Mouse (Mus musculus) thymus, postnatal 4 days (tissue): ENCODE results near the gene Me3.

Experiments used
- DNase-seq: peaks from one replicate; pipeline ENCODE4 v3.0.0; 2021

Me3 gene

GRCm38 (mm10) chr7:89748415-89748814 is 116.2 kb downstream of the Me3 start:
- DNase-seq = no peak

GRCm38 (mm10) chr7:89749183-89749582 is 117.0 kb downstream of the Me3 start:
- DNase-seq = no peak

- DNase-seq = no peak
Observed at GRCm38 (mm10) chr7:89766678-89767508, 134.7 kb downstream of the Me3 start.

- DNase-seq = no peak
Observed at GRCm38 (mm10) chr7:89769106-89769896, 137.1 kb downstream of the Me3 start.

- no peak for DNase-seq
Observed at GRCm38 (mm10) chr7:89770021-89770420, 137.8 kb downstream of the Me3 start.

- no peak for DNase-seq
Observed at GRCm38 (mm10) chr7:89772906-89773305, 140.7 kb downstream of the Me3 start.

GRCm38 (mm10) chr7:89773352-89773921 is 141.2 kb downstream of the Me3 start:
- DNase-seq = no peak

- DNase-seq = no peak
Observed at GRCm38 (mm10) chr7:89773926-89774325, 141.7 kb downstream of the Me3 start.

- DNase-seq = no peak
Observed at GRCm38 (mm10) chr7:89775848-89776247, 143.7 kb downstream of the Me3 start.

GRCm38 (mm10) chr7:89781391-89781790 is 149.2 kb downstream of the Me3 start:
- no peak for DNase-seq

GRCm38 (mm10) chr7:89787735-89788134 is 155.5 kb downstream of the Me3 start:
- no peak for DNase-seq

GRCm38 (mm10) chr7:89792576-89792975 is 160.4 kb downstream of the Me3 start:
- no peak for DNase-seq

GRCm38 (mm10) chr7:89795366-89795765 is 163.2 kb downstream of the Me3 start:
- no peak for DNase-seq

- DNase-seq = no peak
Observed at GRCm38 (mm10) chr7:89796351-89796801, 164.2 kb downstream of the Me3 start.

- DNase-seq = no peak
Observed at GRCm38 (mm10) chr7:89798358-89799020, 166.3 kb downstream of the Me3 start.

GRCm38 (mm10) chr7:89802447-89802846 is 170.3 kb downstream of the Me3 start:
- DNase-seq = no peak

GRCm38 (mm10) chr7:89803966-89804365 is 171.8 kb downstream of the Me3 start:
- no peak for DNase-seq

- DNase-seq = no peak
Observed at GRCm38 (mm10) chr7:89809400-89809799, 177.2 kb downstream of the Me3 start.

GRCm38 (mm10) chr7:89828436-89829065 is 196.4 kb downstream of the Me3 start:
- DNase-seq = no peak

GRCm38 (mm10) chr7:89829201-89829600 is 197.0 kb downstream of the Me3 start:
- DNase-seq = no peak

- DNase-seq = no peak
Observed at GRCm38 (mm10) chr7:89833521-89833920, 201.3 kb downstream of the Me3 start.

- DNase-seq = no peak
Observed at GRCm38 (mm10) chr7:89835566-89835965, 203.4 kb downstream of the Me3 start.

GRCm38 (mm10) chr7:89836676-89837075 is 204.5 kb downstream of the Me3 start:
- no peak for DNase-seq
